Mouse (Mus musculus) bone marrow, adult 2 months (tissue): ENCODE results near the gene Zfp980. TPM values are rescaled to one million over a fixed set of nuclear protein-coding genes. Genes with fewer than 3 reads are reported as not detected.

Experiments
- polyA plus RNA-seq: library from polyadenylated mRNA; stranded (reverse); fragments of >200 nt; gene quantifications from 2 replicates; pipeline ENCODE4 v1.2.4, GENCODE M21; 2011; ENCODE audit warnings: low replicate concordance; ENCODE audit not compliant: missing spikeins, insufficient read depth, insufficient read length

The Zfp980 gene
- polyA plus RNA-seq, 1 experiment = 3.8 TPM

Other genes starting within 250 kb of the Zfp980 start
- gene Zfp990, start 159.9 kb upstream of the Zfp980 start, polyA plus RNA-seq = 8.1 TPM in 1 of 2 replicates, not detected in the other
- 0.77 TPM in 1 of 2 replicates, not detected in the other for gene Gm13212, start 85.5 kb upstream of the Zfp980 start, polyA plus RNA-seq
- 7.7 TPM in 1 of 2 replicates, not detected in the other for gene Zfp986, start 198.1 kb downstream of the Zfp980 start, polyA plus RNA-seq